Mouse (Mus musculus): Measurements from ENCODE around the gene Gm43638. TPM values are rescaled to one million over a fixed set of nuclear protein-coding genes. Genes with fewer than 3 reads are reported as not detected.
"Not testable (repeated sequence)": the region's sequence is repeated elsewhere in the genome, so short reads cannot be mapped to it uniquely, and the experiment has no call there.

Gene Gm43638
- not detected in 2 replicates for total RNA-seq (2021)
- long read RNA-seq: 0 reads

DNA sequence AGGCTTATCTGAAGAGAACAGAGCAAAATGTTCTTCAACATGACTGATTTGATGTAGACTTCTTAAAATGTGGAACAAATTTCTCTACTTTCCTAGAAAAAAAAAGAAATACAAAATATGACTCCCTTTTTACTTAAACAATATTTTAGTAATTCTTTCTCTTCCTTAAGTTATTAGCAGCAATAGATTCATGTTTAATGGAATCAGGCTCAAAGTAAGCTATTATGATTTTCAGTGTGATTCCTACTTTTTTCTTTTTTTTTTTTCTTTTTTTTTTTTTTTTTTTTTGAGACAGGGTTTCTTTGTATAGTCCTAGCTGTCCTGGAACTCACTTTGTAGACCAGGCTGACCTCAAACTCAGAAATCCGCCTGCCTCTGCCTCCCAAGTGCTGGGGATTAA lies at the start of gene Gm43638:
Gene Gm43638 (minus strand): TSS at position 101 of the 400 bp plus-strand sequence.
- not testable (repeated sequence) for DNase-seq

DNA sequence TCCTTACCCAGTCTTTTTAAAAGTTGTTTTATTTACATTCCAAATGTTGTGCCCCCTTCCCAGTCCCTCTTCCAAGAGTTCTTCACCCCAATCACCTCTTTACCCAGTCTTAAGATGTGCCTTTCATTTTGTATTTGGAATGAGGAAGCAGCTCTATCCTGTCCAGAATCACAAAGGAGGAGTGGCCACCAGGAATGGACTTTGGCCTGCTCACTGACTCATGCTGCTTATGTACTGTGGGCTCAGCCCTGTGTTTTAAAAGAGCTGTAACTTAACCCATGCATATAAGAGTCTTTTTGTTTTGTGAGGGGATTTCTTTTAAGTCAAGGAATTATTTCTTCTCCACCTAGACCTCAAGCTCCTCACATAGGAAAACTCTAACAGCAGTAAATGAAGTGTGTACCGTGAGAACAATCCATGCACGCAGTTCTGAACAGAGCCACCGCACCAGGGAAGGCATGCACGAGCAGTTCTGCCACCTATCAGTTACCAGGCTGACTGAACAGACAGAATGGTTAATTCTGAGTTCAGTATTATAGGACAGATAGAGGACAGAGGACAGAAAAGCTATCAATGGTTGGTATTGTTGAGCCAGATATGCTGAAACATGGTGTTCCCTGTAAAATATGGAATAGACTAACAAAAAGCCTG lies 49.5 kb upstream of the Gm43638 start:
- no peak for DNase-seq

DNA sequence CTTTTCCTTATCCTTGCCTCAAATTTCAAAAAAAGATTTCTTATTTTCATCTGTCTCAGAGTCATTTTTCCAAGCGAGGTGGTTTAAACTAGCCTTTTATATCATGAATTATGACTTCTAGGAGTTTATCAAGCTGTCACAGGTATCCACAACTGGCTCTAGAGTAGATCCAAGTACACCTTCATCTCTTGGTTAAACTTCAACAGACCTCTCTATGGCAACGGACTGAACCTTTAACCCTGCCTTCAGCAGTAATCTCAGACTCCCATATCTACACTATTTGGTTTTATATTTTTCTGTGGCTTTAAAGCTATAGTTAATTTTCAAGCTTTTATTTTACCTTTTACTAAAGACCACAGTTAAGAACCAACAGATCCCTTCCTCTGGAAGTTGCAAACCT lies 45.7 kb upstream of the Gm43638 start:
- no peak for DNase-seq

DNA sequence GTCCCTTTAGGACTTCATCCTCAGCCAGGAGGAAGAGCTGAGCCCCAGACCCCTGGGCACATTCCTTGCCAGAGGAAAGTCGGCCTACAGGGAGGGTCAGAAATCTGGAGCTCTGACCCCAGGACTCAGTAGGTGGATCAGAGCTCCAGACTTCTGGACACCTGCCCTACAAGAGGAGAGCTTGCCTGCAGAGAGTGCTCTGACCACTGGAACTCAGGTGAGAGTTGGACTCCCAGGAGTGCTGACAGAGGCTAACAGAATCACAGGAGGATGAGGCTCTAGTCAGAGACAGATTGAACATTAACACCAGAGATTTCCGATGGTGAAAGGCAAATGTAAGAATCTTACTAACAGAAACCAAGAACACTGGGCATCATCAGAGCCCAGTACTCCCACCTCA lies 37.0 kb upstream of the Gm43638 start:
- DNase-seq: not testable (repeated sequence)

DNA sequence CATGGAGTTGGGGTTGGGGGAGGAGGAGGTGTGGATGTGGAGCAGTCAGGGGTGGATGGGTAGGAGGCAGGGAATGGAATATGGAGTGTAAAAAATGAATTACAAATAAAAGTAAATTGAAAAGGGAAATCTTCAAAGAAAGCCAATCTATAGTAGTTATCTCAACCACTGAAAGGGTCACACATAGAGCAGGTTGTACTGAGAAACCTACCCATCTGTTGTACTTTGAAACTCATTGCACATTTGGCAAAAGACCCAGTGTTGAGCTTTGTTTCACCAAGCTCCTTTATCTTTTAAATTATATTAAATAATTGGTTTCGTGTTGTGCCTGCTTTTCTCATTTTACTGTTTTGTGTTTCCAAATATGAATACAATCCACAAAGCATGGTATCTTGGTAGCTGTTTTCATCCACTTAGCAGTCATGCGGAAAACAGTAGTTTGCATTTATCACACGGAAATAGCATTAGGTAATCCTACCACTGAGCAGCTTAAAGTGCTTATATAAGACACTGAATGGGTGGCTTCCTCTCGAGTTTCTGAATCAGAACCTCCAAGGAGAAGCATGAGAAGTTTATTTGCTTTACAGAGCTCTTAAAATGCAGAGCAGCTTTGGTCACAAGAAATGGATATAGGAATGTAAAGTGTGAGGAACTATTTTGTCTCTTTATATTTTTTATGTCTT lies 19.3 kb upstream of the Gm43638 start:
- DNase-seq: no peak

DNA sequence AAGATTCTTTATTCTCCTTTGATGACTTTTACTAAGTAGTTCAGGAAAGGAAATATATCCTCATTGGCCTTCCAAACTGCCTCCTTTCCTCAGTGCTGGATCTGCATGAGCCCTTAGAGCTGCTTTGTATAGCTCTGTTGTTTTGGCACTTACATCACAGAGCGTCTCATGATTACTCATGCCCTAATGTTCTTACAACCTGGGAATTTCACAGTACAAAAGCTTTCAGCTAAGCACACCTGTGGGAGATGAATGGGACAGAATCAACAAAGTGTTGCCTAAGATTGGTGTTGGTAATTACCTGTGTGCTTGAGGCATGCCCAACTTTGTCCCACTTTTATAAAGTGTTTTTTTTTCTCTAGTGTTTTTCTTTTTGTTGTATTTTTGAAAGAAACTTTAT lies 16.1 kb upstream of the Gm43638 start:
- no peak for DNase-seq

DNA sequence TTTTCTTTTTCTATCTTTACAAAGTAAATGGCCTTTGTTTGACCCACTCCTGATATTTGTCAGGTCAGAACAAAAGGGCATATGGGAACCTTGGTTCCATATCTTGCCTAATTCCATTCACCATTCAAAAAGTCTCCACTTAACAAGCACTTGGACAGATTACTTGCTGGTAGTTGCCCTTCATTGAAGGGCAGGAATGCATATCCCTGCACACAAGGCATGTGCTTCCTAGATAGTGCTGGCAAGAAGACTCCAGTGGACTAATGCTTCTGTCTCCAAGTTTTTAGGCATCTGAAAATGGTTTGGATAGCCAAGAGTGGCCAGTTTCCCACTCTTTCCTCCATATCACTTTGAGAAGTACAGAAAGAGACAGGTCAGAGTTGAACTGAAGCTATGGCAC lies 12.7 kb upstream of the Gm43638 start:
- no peak for DNase-seq

DNA sequence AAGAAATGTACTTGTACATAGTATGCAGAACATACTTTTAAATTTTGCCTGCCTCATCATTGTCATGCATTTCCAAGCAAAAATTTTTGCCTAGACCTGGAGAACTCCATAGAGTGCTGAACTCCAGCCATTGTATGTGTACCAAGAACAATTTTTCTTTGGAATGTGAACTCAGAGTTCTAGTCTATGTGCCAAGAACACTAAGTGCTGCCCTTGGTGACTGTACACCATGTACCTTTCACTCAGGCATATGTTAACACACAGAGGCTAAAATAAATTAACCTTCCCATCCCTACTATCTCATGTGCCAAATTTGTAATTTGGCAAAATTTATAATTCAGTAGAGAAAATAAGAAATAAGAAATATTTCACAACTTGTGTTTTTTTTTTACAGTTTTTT lies 12.3 kb upstream of the Gm43638 start:
- no peak for DNase-seq

DNA sequence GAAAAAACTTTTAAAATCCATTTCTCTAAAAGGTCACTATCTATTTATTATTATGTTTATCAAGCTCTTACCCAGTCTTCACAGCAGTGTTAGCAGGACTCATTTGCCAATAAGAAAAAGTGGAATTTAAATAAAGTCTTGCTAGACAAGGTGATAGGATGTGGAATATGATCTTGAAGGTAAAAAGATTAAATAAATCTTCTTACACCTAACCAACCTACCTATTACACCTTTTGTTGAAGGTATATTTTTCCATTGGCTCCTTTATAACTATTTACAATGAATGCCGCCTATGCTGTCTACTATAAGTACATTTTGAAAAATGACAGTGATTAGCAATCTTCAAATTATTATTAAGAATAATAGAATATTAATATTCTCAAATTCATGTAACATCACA lies 4.2 kb upstream of the Gm43638 start, which contains the start of gene Ugt2a1:
Gene Ugt2a1 (minus strand): TSS at position 101 of the 400 bp plus-strand sequence.
- DNase-seq: no peak

DNA sequence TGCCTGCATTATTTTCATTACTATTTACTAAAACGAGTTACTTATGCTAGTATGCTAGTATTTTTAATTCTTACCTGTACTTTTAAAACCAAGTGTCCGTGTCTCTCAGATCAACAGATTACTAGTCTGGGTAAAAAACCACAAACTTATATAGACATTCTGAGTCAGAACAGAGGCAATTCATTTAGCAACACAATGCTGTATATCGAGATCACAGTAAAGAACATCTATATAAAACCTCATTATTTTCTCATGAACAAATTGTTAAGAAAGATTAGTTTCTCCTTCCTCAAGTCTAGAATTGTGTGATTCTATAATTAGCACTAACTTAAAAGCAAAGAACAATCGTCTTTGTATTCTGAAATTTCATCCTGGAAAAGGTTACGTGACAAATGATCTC lies 4.4 kb downstream of the Gm43638 start, which contains the start of gene Ugt2a2:
Gene Ugt2a2 (minus strand): TSS at position 101 of the 400 bp plus-strand sequence.
- no peak for DNase-seq

DNA sequence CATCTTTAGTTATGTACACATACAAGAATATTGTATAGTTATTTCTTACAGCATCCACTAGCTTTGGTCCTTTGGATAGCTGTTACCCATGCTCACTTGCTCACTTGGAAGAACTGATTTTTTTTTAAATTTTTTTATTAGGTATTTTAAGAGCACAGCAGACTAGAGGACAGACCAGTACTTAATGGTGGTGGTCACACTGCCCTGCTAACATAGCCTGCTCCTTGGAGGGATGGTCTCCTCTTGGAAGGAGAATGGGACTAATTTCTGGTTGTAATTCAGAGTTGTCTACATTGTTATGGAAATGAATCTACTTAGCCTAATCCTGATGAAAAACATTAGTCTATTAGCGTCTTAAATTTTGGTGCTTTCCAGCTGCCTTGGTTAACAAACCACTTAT lies 27.8 kb downstream of the Gm43638 start:
- DNase-seq: no peak

DNA sequence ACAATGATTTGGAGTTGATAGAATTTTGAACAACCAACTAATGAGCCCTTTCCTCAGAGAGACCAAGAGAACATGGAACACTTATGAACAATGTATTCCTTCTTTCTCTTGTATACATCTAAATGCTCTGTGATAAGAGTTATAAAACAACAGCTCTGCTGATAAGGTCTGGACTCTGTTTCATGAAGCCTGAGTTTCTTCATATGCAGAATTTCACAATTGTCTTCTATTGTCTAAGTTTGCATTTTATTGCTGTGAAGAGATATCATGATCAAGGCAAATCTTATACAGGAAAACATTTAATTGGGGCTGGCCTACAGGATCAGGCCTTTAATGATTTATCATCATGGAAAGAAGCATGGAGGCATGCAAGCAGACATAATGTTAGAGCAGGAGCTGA lies 28.9 kb downstream of the Gm43638 start:
- no peak for DNase-seq

DNA sequence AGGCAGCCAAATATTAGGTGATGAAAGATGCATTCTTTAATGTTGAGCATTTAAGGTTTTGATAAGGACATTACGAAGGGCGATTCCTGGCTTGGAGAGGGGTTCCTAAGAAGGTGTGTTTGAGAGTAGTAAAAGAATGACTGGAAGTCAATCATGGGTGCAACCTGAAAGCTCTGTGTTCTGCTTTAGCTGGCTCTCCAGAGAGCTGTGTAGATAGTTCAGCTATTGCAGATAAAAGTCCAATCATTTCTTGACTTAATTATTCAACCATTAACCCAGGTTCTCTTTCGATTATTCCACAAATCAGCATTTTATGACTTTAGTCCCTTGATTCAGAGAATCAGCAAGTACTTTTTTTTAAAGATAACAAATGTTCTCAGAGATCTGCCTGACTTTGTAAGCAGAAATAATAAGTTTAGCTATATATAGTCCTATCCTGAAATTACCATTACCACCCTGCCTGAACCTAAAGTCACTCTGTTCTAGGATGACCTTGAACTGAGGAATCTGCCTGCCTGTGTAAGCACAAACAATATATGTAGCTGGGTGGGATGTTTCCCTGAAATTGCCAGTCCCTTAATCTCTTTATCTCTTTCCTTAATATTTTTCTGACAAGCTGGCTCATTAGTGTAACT lies 30.3 kb downstream of the Gm43638 start:
- no peak for DNase-seq

DNA sequence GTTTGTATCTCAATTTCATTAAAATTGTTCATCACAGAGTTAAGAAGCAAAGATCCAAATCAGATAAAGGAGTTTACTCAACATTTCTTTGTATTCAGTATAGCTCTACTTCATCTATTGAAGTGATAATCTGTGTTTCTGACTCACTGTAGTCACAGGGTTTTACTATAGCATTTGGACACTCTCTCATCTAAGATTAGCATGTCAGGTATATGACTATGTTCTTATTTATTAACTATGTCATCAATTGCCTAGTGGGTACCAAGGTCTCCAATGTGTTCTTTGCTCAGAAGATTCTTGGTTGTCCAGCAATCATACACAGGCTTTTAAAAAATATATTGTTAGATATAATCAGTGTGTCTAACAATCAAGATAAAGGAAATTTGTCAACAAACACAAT lies 31.1 kb downstream of the Gm43638 start:
- no peak for DNase-seq

DNA sequence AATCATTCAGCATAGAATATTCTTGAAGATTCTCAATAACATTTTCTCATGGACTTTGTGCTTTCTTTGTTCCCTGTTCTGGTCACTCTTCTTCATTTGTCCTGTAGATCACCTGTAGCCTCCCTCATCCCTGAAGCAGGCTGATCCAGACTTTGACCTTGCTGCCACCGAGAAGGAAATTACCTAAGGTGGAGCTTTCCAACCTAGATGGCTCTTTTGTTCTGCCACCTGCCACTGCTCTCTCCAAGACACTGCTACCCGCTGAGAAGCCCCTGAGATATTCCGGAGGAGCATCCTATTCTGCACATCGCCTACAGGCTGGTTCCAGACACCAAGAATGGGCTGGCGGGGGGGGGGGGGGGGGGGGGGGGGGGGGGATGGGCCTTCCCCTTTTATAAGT lies 34.1 kb downstream of the Gm43638 start:
- DNase-seq: not testable (repeated sequence)

DNA sequence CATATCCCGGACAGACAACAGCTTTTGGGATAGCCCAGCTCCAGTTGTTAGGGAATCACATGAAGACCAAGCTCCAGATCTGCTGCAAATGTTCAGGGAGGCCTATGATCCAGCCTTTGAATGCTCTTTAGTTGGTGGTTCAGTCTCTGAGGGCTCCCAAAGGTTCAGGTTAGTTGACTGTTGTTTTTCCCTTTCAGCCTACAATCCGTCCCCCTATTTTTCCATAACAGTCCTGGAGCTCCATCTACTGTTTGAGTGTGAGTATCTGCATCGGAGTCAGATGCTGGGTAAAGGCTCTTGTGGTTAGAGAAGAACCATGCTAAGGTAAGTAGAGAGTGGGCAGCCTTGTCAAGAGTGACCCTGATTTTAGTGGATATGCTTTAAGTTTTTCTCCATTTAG lies 50.3 kb downstream of the Gm43638 start:
- no peak for DNase-seq

DNA sequence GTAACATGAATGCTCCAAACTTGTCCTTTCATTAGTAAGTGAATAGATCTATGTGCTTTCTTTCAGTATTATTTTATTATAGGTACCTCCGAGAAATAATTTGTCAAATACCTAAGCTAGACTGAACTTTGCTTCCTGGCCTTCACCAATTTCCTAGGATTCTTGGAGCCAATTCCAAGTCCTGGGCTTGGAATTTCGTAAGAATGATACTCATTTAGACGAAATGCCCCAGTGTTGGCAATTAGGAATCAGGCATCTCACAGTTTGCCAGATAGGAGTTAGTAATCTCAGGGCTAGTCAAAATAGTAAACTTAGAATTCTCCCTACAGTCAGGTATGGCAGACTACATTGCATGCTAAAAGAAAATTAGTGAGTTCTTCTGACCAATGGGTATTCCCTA lies 60.9 kb downstream of the Gm43638 start:
- no peak for DNase-seq

DNA sequence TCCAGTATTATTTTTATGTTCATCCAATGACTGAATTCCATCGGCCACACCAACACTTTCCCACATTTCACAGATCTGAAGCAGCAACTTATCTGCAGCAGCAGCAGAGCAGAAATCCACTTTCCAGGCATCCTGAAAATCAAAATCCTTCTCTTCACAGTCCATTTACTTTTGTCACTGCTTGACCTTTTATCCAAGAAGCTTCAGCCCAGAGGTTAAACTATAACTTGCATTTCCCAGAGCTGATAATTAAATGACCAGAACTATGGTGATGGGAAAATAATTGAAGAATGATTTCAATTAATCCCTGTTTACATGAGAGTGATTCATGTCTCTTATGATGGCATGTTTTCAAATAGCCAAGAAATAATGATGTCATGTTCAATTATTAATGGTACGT lies 62.6 kb downstream of the Gm43638 start, which contains the start of gene Ugt2b38:
Gene Ugt2b38 (minus strand): TSS at position 163 of the 400 bp plus-strand sequence.
- DNase-seq: not testable (repeated sequence)

Other genes starting within 250 kb of the Gm43638 start
- gene Ugt2b37, start 232.0 kb downstream of the Gm43638 start, total RNA-seq (2021): not detected in 2 replicates
- gene Ugt2a3, start 149.6 kb downstream of the Gm43638 start, total RNA-seq (2021): 0.86 TPM in 1 of 2 replicates, not detected in the other
- not detected in 2 replicates for gene Ugt2b38, start 62.6 kb downstream of the Gm43638 start, total RNA-seq (2021)
- gene Ugt2a2, start 4.5 kb downstream of the Gm43638 start, total RNA-seq (2021): not detected in 2 replicates
- gene Ugt2a1, start 4.1 kb upstream of the Gm43638 start, total RNA-seq (2021): not detected in 2 replicates
- not detected in 2 replicates for gene Sult1b1, start 51.4 kb upstream of the Gm43638 start, total RNA-seq (2021)
- gene Sult1d1, start 82.2 kb upstream of the Gm43638 start, total RNA-seq (2021): 0.76 TPM in 1 of 2 replicates, not detected in the other
- 0.24 TPM in 1 of 2 replicates, not detected in the other for gene Sult1e1, start 104.8 kb upstream of the Gm43638 start, total RNA-seq (2021)
- not detected in 2 replicates for gene Csn1s1, start 179.4 kb upstream of the Gm43638 start, total RNA-seq (2021)
- not detected in 2 replicates for gene Csn2, start 212.8 kb upstream of the Gm43638 start, total RNA-seq (2021)